Comparison of ENCODE assay signal across 12 mouse cellular contexts in the genomic region with DNA sequence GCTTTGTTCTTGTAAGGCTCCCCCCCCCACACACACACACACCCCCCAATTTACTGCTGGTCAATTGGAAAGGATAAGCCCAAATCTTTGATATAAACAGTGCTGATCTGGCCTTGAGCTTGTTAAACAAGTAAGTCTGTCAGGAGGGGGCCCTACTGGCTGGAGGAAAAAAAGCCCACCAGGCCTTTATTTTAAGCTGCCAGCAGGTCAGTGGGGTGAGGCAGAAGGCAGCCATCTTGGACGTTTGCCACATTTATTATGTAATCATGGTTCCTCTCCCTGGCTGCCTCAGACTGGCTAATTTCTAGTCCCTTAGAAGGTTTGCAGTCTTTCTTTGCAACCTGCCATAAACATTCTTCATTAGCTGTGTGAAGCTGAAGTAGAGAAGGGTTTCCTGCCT.
DNase-seq lines count a peak whose midpoint lies in the region; ATAC-seq and TF ChIP-seq lines count a peak whose summit lies in the region.
"Had no signal": no experiment of that assay in that cellular context is flagged by ENCODE, and none has a peak within 500 bp of the region (broad histone marks: within the 10 kb centered on the region; RNA-seq: fewer than 3 reads in every experiment).

No protein-coding gene starts in this region.

- WGBS in thymus, adult 2 months: 57% methylated on average over 1 of the region's 1 CpGs

- peaks cover 4% of the 10 kb centered on the region for H3K4me1 ChIP-seq in thymus, adult 2 months (replicated peaks; ENCODE audit: control insufficient read depth, insufficient read depth, low read length)
- H3K4me1 ChIP-seq: stomach, embryonic 15.5 days had no signal

- DNase-seq in cerebellum, adult 18-20 months: peak; percentile 23 to 28
- DNase-seq in left cerebral cortex, postnatal 4 days: peak; percentile 24
- DNase-seq in left cerebral cortex, postnatal 10 days (ENCODE audit: extremely low spot score in 1 of 2, low spot score in 2 of 2): no peak
- peak; percentile 30 for DNase-seq in cerebellum, adult 8-10 months
- DNase-seq in kidney, postnatal 25 days: peak; percentile 18 to 44
- no peak for DNase-seq in thymus, adult 2 months
- no peak for DNase-seq in left cerebral cortex, adult 8-10 months (ENCODE audit: low spot score in 2 of 2)
- DNase-seq: B cell, adult 2 months had no signal

- no peaks in the 10 kb centered on the region for H3K27me3 ChIP-seq in thymus, adult 2 months (ENCODE audit: control insufficient read depth, insufficient read depth, low read length)
- H3K27me3 ChIP-seq: midbrain, embryonic 12.5 days; stomach, embryonic 15.5 days had no signal

- TF ChIP-seq CTCF in thymus, adult 2 months (IDR thresholded peaks at IDR 0.05; ENCODE audit: borderline replicate concordance, control insufficient read depth, extremely low read depth, insufficient read depth, low read length, poor library complexity): no peak

- no peaks in the 10 kb centered on the region for H3K36me3 ChIP-seq in thymus, adult 2 months (ENCODE audit: control insufficient read depth, insufficient read depth, low read length)
- H3K36me3 ChIP-seq: midbrain, embryonic 12.5 days; stomach, embryonic 15.5 days had no signal

- no peak for ATAC-seq in cerebellum, adult (ENCODE audit: insufficient number of reproducible peaks, low FRiP score, low TSS enrichment)

- H3K4me3 ChIP-seq in thymus, adult 2 months (ENCODE audit: control insufficient read depth, insufficient read depth, low read length): no peak overlapping the region
- H3K4me3 ChIP-seq: heart, adult 2 months; midbrain, embryonic 12.5 days; stomach, embryonic 15.5 days had no signal

- intact Hi-C loops in left cerebral cortex, postnatal 4 days (cut with DNase I): no loop called here
- intact Hi-C loops in left cerebral cortex, postnatal 10 days (cut with DNase I): loop anchor here (5.0 kb wide), 1 partner anchor 161 kb away; no protein-coding TSS in a partner anchor

- TF ChIP-seq POLR2A in thymus, adult 2 months (IDR thresholded peaks at IDR 0.05; ENCODE audit: control insufficient read depth, extremely low read depth, insufficient read depth, low read length, poor library complexity): no peak

- no peak overlapping the region for H3K27ac ChIP-seq in thymus, adult 2 months (ENCODE audit: control insufficient read depth, insufficient read depth, low read length)
- H3K27ac ChIP-seq: heart, adult 2 months; midbrain, embryonic 12.5 days; stomach, embryonic 15.5 days had no signal

Comparison
In these comparisons a context has a peak if more than half of its experiments do, and no peak if none do; other contexts are left out.
1. DNase-seq: peak in cerebellum, adult 18-20 months (2 of 2), left cerebral cortex, postnatal 4 days (single experiment), cerebellum, adult 8-10 months (single experiment) and kidney, postnatal 25 days (2 of 2); none in left cerebral cortex, postnatal 10 days (0 of 2), thymus, adult 2 months (single experiment) and left cerebral cortex, adult 8-10 months (0 of 2).